Mouse (Mus musculus) cerebellum, postnatal 14 days (tissue): ENCODE measurements around the gene Gm17571.
A peak's percentile ranks its signal among the peaks of the same experiment; 100 is the strongest.

Source experiments
- DNase-seq, 2 experiments: peaks; one replicate each; pipeline ENCODE4 v3.0.0; 2021; ENCODE audit warnings: mixed read lengths in 2 of 2

The Gm17571 gene

DNA sequence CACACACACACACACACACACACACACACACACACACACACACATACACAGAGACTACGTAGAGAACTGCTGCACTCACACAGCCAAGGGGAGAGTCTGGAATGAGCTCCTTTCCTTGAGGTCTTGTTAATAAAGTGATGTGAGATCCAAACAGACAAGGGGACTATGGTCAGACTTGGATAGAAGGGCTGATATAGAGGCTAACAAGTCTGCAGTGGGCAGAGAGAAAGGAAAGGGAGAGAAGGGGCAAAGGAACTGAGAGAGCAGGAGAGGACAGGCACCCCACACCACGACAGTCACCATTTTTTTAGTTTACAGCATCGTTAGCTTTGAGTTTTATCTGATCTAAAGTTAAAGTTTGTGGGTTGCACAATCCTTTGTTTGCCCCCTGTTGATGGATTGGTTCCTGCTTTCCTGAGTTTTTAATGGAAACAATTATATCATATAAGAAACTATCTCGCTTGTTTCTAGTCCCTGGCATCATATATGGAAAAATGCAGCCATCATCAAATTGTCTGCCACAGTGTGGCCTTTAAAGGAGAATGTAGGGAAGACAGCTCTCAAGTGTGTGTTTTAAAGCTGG lies at the start of gene Gm17571:
Gm17571 (minus strand) TSS at position 51 of the 583 bp plus-strand sequence.
- no peak for DNase-seq

GRCm38 (mm10) chr9:13495530-13495929 lies 49.0 kb upstream of the Gm17571 start:
- no peak for DNase-seq

- no peak for DNase-seq
These were observed 47.2 kb upstream of the Gm17571 start for GRCm38 (mm10) chr9:13493746-13494145.

- DNase-seq, result no peak
These were observed 46.3 kb upstream of the Gm17571 start for GRCm38 (mm10) chr9:13492807-13493206.

DNA sequence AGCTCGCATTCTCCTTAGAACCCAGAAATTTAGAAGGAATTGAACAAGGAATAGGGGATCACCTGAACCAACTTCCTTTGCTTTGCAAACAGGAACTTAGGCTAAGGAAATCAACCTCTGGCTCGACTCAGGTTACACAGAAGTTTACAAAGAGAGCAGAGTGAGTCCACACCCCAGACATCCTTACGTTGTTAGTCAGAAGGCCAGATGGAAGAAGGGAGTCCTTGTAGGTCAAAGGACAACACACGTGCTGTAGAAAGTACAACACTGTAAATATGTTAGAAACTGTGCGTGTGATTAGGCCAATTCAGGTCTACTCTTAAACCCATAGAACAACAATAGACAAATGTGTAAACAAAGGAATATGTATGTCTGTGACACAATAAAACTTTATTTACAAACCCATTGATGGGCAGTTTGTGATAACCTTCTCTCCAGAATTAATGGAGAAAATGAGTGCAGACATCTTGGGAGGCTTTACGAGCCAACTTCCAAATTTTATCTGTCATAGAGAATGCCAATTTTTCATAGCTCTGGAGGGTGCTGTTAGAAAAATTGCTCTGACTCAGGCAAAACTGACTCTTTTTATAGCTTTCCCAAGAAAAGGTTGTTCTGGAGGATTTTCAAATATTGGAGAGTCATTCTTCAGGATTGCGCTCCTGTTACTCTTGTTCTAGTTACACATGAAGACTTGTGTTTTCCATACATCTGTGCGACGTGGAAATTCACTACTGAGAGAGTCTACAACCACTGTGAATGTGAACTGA lies 45.5 kb upstream of the Gm17571 start:
- no peak for DNase-seq

GRCm38 (mm10) chr9:13491107-13491506 lies 44.6 kb upstream of the Gm17571 start:
- no peak for DNase-seq

- no peak for DNase-seq
These were observed 39.4 kb upstream of the Gm17571 start for GRCm38 (mm10) chr9:13485914-13486313.

DNA sequence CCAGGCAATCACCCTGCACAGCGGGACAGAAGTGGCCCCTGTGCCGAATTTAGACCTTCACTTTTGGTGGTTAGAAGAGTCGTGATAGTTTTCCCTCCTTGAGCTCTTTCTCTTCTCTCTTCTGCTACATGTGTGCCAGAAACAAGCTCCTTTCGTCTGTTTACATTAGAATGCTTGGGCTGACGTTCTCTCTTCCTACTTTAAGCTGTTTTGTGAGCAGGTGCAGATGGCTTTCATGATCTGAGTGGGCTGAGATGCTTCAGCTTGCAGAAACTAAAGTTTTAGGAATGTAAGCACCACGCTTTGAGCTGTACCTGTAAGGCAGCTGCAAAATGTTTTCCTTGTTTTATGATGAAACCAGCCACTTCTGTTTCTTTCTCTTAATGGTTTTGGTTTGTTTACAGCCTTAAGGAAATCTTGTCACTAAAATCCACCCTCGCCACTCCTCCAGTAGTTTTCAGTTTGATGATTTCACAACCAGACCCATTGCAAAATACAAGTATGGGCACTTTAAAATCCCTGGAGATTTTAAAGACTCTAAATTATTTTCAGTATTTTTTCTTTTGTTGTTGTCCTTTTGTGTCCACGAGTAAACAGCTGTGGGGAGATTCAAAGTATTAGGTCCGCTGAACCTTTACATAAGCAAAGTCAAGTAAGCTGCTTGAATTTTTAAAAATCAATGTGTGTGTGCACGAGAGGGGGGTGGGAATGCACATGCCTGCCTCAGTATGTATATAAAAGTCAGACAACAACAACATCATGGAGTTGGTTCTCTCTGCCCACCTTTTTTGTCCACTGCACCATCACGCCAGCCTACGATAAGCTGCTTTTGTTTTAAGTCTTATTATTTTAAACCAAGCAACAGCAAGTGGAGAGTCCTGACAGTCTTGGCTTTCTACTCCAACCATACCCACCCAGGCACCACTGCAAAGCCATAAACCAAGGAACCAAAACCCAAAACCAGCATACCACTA lies 38.0 kb upstream of the Gm17571 start:
- no peak for DNase-seq

DNA sequence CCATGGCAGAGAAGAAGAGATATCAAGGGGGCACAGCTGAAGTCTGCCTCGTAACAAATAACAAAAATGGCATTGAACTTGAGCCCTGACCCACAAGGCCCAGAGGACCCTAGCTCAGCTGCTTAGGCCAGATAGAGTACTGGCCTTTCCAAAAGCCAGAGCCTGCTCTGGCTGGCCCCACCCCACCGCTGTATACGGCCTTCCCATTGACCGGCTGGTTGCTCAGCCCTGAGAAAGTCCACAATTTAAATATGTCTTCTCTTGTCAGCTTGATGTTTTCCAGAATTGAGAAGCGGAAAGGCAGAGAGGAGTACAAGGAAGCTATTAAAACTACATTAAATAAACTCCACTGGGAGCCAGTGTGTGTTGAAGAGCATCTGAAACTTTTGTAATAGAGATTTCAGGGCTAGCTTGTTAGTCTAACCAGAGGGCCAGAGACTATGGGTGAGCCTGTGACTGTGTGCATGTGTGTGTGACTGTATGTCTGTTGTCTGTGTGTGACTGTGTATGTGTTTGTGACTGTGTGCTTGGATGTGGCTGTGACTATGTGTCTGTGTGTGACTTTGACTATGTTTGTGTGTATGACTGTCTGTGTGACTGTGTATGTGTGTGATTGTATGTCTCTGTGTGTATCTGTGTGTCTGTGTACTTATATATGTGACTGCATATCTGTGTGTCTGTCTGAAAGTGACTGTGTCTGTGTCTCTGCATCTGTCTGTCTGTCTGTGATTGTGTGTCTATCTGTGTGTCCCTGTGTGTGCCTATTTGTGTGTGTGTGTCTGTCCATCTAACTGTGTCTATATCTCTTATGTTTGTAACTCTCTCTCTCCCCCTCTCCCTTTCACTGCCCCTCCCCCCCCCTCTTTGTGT lies 36.9 kb upstream of the Gm17571 start:
- DNase-seq, result no peak

DNA sequence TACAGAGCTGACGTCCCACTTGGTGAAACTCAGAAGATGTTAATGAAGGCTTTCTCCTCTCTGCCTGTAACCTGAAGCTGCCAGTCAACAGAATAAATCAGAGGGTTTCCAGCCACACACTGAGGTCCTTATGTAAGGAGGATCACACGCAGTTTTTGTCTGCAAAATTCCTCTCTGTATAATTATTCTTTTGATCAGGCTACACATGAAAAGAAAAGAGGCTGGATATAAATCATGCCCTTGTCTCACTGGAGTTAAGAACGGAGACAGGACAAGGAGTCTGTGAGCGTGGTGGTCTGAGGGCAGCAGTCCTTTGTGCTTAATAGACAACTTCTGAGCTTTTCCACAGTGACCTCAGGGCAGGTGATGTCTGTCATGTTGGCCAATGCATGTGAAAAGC lies 32.7 kb upstream of the Gm17571 start:
- no peak for DNase-seq

- DNase-seq, result peak in 1 of 2 experiments; percentile 24
These were observed 28.4 kb upstream of the Gm17571 start for GRCm38 (mm10) chr9:13474951-13475350.

DNA sequence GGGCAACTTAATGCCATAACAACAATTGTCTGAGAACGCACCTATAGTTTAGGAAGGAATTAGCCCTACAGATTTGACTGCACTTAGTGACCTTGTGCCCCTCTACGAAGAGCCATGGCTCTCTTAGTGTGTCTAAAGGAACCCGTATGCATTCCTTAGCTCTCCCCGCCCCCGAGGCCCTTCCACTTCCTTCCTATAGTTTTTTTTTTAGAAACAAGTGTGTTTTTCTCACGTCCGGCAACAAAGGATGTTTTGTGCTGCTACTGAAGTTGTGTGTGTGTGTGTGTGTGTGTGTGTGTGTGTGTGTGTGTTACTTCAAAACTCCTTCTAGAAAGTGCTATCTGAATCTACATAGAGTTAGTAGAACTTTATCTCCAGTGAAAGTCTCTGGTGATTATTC lies 23.5 kb upstream of the Gm17571 start:
- DNase-seq, result no peak

DNA sequence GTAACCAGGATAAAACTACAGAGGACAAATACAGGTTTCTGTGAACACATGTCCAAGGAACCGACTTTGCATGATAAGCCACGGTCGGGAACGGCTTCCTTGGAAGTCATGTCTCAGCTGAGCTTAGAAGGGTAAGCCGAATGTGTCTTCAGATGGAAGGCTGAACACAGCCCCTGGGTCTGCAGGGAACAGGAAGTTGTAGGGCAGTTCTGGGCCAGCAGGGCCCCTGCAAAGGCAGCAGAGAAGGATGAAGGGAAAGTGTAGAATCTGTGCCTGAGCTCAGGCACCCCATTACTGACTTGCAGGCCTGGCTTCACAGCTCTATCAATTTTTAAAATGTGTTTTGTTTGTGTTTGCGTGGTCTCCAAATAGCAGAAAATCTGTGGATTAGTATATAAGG lies 22.2 kb upstream of the Gm17571 start:
- no peak for DNase-seq

DNA sequence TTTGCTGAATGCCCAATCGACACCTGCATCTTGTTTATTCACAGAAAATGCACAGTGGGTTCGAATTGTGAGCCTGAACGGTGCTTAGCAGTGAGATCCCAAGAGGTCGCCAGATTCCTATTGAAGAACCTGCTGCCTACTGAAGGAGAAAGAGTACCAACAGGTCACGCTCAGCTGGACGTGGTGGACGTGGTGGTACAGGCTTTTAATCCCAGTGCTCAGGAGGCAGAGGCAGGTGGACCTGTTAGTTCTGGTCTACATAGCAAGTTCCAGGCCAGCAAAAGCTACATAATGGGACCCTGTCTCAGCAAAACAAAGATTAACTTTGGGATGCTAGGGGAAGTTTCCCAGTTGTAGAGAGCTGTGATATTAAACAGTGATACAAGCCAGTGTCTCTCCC lies 21.2 kb upstream of the Gm17571 start:
- DNase-seq, result no peak

DNA sequence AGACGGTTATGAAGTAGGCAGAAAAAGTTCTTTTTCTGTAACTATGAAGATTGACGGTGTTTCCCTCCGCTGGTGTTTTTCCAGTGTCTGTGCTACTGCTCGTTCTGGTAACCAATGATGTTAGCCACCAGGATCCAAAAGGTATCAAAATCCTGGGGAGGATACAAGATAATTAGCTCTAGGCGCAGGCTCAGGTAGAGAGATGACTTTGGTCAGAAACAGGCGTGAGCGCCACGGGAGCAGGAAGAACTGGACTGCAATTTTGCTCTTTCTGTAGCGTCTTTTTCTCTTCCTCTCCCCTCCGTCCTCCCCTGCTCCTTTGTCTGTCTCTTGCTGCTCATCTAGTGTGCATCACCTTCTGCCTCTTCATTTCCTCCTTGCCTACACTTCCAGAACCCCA lies 20.3 kb upstream of the Gm17571 start:
- DNase-seq, result no peak

DNA sequence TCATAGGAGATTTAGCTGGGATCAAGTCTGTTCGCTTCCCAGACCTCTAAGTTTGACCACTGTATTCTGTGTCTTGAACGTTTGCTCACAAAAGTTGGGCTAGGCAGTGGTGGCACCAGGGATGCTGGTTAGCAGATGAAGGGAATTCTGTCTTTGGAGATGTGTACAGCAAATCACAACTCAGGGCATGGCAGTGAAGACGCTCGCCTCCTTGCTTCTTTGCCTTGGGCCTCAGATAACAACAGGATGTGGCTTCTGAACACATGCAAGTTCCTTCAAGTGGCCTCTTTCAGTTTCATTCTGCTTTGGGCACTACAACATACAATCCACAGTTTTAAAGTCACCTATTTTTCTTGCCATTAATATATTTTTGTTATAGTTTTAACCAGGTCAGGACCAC lies 19.8 kb upstream of the Gm17571 start:
- DNase-seq, result no peak

GRCm38 (mm10) chr9:13465358-13466020 lies 18.9 kb upstream of the Gm17571 start:
- peak in 1 of 2 experiments; percentile 20 for DNase-seq

GRCm38 (mm10) chr9:13460926-13461325 lies 14.4 kb upstream of the Gm17571 start:
- DNase-seq, result no peak

- DNase-seq, result no peak
These were observed 13.5 kb upstream of the Gm17571 start for GRCm38 (mm10) chr9:13460012-13460411.

DNA sequence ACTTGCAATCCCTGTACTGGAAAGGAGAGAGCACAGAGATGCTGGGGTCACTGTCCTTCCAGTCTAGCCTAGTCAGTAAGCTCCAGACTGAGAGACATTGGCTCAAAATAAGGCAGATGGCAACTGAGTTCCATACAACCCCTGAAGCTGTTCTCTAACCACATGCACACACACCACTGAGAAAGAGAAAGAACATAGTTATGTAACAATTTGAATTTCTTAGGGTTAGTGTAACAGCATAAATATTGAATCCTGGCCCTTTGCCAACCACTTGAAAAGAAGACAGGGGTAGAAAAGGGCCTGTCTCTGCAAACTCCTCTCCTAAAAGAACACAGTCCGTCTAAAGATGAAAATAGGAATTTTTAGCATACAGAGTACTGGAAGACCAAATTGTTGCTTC lies 12.8 kb upstream of the Gm17571 start:
- DNase-seq, result peak in 1 of 2 experiments; percentile 14

GRCm38 (mm10) chr9:13457774-13458173 lies 11.2 kb upstream of the Gm17571 start:
- no peak for DNase-seq

DNA sequence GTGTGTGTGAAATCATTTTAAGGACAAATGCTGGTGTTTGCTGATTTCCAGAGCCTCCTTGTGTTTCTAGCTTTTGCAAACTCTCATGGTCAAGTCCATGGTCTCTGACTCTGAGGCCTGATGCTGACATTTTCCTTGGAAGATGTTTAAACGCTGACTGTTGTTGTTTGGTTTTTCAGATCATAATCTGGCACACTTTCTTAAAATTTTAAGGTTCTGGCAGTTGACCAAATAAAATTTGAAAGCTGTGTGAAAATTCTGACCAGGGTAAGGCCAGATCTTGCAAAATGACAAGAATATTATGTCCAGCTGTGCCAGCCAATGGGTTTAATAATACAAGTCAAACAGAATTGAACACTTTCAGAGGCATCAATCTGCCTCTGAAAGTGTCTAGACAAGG lies 8.7 kb upstream of the Gm17571 start:
- DNase-seq, result no peak
